Mouse (Mus musculus) frontal cortex, postnatal 25 days (tissue): ENCODE measurements around the gene Tgfbr1.

ENCODE experiments used
- DNase-seq, 2 experiments: peaks; one replicate each; pipeline ENCODE4 v3.0.0; 2022; ENCODE audit warnings: low spot score in 2 of 2

Tgfbr1 gene

GRCm38 (mm10) chr4:47422946-47423345 lies 69.9 kb downstream of the Tgfbr1 start:
- DNase-seq = no peak

GRCm38 (mm10) chr4:47424376-47424775 lies 71.4 kb downstream of the Tgfbr1 start:
- DNase-seq = no peak

GRCm38 (mm10) chr4:47425247-47425830 lies 72.3 kb downstream of the Tgfbr1 start:
- DNase-seq = no peak

GRCm38 (mm10) chr4:47427606-47428005 lies 74.6 kb downstream of the Tgfbr1 start:
- no peak for DNase-seq

- no peak for DNase-seq
These were observed 77.5 kb downstream of the Tgfbr1 start for GRCm38 (mm10) chr4:47430557-47430956.

GRCm38 (mm10) chr4:47431081-47431480 lies 78.1 kb downstream of the Tgfbr1 start:
- no peak for DNase-seq

- no peak for DNase-seq
These were observed 79.7 kb downstream of the Tgfbr1 start for GRCm38 (mm10) chr4:47432766-47433165.

GRCm38 (mm10) chr4:47435131-47435530 lies 82.1 kb downstream of the Tgfbr1 start:
- DNase-seq = no peak

GRCm38 (mm10) chr4:47435566-47436360 lies 82.7 kb downstream of the Tgfbr1 start:
- no peak for DNase-seq

- DNase-seq = peak; percentile 89 to 90
These were observed 84.6 kb downstream of the Tgfbr1 start for GRCm38 (mm10) chr4:47437365-47438340.

- DNase-seq = no peak
These were observed 85.9 kb downstream of the Tgfbr1 start for GRCm38 (mm10) chr4:47438956-47439355.

GRCm38 (mm10) chr4:47440951-47441350 lies 87.9 kb downstream of the Tgfbr1 start:
- DNase-seq = no peak

GRCm38 (mm10) chr4:47448526-47448925 lies 95.5 kb downstream of the Tgfbr1 start:
- no peak for DNase-seq

- no peak for DNase-seq
These were observed 96.1 kb downstream of the Tgfbr1 start for GRCm38 (mm10) chr4:47449116-47449515.

- DNase-seq = no peak
These were observed 96.8 kb downstream of the Tgfbr1 start for GRCm38 (mm10) chr4:47449586-47450522.
